Mouse (Mus musculus) kidney, postnatal 10 days (tissue): Measurements from ENCODE around the gene Opcml.

Experiments
- DNase-seq: peaks from one replicate; pipeline ENCODE4 v3.0.0; 2021; ENCODE audit warnings: mixed read lengths

The Opcml gene

DNA sequence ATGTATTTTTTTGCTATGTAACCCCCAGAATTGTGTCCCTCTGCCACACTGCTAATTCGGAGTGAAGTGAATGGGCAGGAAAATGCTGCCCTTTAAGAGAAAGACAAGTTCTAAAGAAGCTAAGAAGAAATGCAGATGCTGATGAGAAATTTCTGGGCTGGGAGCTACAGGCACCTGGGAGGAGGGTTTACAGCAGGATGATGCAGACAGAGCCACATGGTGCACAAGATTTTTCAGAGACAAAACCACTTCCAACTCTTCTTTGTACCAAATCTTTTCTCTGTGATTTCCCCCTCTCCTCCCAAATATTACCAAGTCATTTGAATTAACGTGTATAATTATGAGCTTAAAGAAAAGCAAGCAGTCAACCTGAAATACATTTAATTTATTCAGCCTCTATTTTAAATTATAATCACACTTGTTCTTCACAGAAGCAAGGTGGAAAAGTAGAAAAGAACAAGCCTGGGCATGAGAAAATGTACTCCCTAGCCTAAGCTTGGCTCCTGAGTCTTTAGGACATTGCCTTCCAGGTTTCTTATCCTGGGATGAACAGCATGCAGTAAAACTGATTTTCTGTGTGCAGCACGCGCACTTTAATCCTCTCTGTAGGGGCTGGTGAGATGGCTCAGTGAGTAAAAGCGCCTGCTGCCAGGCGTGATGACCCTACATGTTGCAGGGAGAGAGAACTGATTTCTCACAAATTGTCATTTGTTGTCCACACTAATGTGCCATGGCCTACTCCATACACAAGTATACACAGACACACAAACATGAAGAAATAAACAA lies 890.9 kb downstream of the Opcml start:
- DNase-seq = no peak

DNA sequence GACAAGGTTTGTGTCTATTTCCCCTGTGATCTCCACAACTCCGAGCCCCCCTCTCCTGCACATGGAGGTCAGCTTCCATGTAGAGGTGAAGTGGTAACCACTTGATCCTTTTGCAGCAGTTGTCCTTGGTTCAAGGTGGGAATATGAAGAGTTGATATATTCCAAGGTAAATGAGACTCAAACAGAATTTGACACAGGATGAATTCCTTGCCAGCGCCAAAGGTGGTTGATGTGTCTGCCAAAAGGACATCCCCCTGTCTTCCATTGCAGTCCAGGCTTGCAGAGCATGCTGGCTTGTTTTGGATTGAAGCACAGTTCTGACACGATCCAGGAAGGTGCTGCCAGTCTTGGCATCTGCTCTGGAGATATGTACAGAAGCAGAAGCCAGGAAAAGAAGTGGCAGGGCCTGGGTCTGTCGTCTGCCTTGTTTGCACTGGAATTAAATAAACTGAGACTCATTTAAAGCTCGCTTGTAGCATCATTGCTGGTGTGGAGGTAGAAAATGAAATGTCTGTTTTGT lies 893.4 kb downstream of the Opcml start:
- no peak for DNase-seq

DNA sequence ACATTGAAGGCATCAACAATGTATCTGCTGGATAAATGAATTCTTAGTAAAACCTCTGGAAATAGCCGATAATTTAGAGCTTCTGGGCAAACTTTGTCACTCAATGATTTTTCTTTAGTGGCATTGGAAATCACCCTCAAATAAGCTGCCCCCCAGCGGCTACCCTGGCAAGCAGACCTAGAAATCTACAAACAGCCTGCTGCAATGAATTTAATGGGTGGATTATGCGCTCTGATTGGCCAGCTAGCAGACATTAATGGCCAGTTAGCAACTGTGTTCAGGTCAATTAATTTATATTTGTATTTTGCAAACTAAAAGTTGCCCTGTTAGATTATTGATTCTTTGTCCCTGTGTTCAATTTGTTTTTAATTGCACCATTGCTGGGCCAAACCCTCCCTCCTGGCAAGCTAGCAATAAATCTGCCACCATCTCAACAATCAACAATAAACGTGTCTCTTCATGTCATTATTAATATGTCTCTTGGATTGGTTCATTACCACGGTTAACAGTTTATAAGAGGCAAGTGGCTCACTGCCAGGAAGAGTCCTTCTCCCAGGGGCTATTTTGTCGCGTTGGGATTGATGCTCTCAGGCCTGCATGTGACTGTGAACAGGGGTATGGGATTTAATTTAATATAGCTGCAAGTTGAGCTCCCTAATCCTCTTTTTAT lies 896.5 kb downstream of the Opcml start:
- no peak for DNase-seq

DNA sequence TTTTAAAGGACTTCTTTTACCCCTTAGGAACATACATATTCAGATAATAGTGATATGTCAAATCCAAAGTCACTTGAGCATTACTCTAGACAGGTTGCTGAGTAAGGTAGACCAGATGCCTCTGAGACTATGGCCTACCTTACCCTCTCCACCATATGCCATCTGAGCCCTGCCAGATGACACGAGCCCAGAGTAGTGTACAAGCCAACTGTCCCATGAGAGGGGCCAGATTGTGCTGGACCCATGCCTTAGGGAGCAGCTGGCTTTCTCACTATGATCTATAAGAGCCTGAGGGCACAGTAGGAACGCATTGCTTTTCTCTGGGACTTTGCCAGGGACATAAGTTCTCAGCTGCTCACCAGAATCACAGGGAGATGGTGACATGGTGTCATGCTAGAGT lies 899.6 kb downstream of the Opcml start:
- DNase-seq = no peak

DNA sequence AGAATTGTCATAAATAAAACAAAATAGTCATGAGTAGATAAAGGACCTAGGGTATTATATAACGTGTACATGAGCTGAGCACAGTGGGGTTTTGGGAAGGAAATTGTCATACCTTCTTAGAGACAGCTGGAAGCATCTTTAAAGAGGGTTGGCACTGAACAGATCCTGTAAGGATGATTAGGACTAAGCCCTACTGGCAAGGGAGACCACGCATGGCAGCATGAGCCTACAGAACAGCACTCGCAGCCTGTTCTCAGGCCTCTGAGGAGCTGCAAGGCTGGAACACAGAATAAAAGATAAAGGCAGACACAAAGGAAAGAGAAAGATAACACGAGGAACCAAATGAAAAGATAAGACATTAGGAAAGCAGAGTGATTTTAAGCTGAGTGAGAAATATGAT lies 915.2 kb downstream of the Opcml start:
- DNase-seq = no peak

DNA sequence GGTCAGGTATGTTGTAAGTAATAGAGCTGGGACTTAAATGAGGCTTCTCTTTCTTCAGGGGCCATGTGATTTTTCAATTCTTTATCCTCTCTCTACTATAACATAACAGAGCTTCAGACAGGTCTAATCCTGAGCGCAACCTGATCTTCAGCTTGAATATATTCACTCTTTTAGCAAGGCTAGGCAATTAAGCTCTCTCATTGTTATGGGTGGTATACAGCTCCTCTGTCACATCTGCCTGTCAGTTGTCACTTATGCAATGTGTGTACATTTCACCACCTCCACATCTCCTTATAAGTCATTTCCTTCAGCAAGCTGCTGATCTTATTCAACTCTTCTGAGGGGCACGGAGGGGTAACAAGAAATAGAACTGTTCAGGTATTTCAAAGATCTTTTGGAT lies 924.0 kb downstream of the Opcml start:
- no peak for DNase-seq

DNA sequence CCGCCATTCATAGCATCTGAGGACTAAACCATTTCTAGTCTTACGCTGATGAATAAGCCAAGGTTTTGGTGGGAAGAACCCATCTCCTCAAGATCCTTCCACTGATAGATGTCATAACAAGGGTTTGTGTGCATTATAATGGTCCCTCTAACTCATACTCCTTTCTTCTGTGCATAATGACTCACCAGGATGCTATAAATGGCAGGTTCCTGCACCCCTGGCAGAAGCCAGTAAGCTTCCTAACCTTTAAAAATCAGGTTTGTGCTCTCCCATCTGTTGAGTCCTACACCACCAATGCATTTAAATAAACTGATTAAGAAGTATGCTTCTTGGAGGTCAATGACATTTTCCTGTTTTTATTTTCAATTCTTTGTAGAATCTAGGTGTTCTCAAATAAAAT lies 929.6 kb downstream of the Opcml start:
- no peak for DNase-seq

DNA sequence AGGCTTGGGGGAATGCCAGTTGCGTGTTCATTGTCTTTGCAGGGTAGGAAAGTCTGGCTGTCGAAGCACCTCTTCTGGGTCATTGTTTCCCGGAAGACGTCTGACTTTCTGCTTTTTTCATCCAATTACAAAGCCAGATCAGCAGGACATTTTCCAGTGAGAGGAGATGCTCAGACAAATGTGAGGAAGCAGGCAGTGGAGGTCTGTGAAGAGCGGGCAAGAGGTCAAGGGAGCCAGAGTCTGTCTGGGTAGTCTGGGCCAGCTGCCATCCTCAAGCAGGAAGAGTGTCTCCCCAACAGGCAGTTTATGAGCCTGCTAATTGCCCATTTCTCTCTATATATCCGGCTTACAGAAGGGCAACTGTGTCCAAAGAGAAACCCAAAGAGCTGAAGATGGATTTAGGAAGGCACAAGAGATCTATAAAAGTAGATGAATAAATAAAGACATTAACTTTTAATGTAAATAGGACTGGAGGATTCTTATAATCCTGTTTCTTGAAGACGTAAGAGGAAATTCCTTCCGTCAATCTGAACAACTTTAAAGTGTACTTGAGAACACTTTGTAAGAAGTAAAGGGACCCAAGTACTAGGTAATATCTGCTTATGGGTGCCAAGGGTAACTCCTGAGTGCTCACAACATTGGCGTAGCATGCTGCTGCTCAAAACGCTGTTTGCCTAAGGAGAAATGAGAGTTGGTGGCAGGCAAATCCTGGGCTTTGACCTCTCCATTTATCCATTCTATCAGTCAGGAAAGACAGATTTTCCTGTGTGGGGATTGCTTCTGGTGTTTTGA lies 941.4 kb downstream of the Opcml start:
- peak; percentile 6 for DNase-seq

DNA sequence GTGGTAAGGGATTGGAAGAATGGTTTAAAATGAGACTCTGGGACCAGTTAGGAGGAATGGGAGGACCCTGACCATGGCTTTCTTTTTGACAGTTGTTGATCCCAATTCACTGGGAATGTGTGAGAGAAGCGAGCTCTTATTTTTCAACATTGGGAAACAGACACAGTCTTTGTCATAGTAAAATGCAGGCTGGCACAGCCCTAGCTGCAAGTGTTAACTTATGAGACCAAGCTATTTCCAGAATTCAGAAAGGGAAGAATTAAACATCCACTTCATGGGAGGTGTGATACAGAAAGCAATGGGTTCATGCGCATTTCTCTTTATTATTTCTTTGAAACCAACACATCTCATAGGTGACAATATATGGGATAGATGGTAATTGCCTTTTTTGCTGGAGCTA lies 947.4 kb downstream of the Opcml start:
- DNase-seq = no peak

DNA sequence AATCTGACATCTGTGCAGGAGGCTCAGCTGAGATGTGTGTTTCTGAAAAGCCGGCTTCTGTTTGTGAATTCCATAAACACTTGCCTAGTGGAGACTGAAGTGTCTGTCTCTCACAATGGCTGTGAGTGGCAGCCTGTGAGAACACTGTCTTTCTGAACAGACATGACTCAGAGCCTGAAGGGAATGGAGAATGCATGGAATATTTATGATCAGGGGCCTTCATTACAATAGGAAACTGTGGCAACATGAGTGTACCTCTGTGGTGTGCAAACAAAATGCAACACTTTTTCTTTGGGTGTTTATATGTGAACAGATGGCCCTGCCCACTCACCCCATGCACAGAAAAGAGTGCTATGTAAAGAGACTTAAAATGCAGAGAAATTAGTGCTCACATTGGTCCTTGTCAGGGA lies 947.9 kb downstream of the Opcml start:
- no peak for DNase-seq

DNA sequence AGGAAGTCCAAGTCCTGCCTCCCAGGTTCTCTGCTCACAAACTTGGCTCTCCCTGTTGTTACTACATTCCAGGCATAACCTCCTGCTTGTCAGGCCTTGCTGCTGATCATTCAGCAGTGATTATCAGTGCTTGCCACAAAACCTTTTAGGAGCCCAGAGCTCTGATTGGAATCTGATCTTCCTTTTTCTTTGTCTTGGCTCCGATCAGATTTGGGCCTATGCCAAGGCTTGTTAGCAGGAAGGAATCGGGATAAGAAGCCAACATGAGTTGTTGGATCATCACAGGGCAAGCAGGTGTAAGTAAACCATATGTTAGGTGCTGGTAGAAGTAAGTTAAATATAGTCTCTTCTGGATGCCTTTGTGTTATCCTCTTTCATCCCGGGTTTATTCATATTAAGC lies 954.2 kb downstream of the Opcml start:
- DNase-seq = no peak

DNA sequence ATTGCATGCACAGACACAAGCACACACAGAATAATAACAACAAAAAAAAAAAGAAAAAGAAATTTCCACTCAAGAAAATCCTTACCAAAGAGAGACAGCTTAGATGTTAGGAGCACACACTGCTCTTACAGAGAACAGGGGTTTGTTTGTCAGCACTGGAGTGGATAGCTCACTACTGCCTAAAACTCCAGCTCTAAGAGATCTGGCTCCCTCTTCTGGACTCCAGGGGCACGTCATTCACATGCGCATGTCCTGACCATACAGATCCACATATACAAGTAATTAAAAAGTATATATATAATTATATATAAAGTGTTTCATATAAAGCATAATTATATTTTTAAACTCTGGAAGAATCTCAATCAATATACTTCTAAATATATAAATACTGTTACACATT lies 958.3 kb downstream of the Opcml start:
- peak; percentile 13 for DNase-seq

DNA sequence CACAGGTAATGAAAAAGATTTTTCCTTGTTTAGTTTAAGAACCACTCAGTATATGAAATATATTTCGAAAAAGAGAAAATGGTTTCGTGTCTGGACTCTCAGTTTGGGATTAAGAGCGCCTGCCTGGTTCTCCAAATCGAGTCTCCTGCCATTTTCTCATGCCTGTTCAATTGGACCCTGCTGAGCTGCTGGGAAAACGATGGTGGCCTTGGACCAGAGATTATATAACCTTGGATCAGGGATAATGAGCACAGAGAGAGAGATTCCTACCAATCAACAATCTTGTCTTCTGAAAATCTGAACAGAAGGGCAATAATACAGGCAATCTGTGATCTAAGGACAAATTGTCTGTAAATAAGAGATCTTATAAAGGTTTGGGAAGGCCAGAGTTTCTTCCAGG lies 962.3 kb downstream of the Opcml start:
- no peak for DNase-seq

DNA sequence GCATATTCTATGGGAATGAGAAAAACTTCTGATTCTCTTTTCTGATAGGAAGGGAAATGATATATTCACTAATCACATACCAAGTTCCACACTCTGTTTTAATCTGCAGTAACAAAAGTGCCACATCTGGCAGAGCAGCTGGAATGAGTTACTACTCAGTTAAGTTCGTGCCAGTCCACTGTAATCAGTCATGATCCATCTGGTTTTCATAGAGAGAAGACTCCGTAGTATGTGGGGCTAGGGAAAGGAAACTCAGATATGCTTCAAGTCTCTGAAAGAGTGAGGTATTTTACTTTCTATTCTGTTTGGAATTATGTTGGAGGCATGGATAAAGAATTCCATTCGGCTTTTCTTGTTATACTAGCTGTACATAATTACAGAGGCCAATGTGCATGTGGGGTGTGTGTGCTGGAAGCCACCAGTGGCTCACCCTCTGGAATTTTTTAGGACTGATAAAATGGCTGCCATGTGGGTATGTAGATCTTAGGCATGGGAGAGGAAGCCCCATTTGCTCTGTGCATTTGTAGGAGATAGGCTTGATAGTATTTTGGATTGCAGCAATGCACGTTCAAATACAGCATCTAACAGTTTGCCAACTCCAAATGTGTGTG lies 966.4 kb downstream of the Opcml start:
- DNase-seq = no peak

DNA sequence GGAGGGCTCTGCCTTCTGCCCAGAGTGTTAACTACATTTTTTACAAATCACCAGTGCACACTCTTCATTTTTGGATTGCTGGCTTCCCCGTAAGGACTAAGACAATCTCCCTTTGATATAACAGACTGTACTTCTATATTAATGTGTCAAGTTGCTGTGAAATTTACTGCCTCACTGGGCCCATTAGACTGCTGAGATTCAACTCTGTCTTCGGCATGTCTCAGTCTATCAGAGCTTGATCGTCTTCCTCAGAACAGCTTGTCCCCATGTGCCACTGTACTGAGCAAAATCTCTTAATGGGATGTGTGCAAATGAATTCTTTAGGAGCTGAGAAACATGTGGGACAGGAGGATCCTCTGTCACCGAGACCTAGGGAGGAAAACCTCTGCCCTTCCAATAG lies 970.9 kb downstream of the Opcml start:
- DNase-seq = no peak

DNA sequence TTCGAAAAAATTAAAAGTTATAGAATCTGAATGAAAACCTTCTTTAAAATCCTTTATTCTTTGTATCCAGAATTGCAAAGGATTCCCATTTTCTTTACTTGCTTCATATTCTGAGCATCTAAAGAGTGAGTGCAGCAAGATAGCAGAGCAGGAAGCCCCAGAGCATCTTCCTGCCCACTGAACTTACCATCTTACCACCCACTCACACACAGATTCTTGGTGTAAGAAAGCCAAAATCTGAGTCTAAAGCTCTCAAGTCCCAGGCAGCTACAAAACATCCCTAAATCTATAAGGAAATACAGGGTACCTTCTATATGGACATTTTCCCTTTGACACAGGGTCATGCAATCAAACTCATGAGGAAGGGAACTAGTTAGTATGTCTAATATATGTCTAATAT lies 973.6 kb downstream of the Opcml start:
- DNase-seq = no peak

DNA sequence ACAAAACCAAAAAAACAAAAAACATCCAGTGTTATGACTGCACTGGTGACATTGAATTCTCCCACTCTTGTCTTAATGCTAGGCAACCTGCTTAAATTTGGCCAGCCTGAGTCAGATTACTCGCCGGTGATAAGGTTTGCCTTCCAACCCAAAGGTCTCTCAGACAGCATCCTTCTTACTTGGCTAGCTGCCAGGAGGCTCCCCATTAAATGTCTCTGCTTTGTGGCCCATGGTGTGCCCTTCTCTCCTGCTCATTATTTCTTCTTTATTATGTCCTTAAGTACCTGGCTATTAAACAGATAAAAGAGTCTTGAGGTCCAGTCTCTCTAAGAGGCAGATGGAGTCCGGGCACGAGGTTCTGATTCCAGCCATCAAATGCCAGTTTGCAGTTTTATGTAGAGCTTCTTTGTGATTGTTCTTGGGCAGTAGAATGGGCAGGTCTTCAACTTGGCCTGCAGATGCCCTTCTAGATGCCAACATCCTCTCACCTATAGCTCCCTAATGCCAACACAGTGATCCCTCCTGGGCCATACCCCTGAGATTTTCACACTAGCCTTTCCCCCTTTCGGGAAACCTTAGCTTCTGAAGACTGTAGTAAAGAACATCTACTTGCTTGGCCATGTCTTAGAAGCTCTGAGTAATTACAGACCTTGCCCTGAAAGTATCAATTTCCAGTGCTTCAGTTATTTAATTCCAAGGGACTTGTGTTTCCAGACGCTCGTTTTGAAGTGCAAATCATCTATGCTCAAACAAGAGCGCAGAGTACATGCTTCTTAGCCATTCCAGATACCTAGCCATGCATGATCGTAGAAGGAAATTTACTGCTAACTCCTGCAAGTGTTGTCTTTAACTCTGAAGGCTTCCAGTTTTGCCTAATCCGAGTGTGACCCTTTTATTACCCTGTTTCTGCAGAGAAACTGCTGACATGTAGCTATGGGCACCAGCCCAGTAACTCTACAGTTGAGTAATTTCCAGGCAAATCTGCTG lies 986.2 kb downstream of the Opcml start:
- DNase-seq = peak; percentile 9

DNA sequence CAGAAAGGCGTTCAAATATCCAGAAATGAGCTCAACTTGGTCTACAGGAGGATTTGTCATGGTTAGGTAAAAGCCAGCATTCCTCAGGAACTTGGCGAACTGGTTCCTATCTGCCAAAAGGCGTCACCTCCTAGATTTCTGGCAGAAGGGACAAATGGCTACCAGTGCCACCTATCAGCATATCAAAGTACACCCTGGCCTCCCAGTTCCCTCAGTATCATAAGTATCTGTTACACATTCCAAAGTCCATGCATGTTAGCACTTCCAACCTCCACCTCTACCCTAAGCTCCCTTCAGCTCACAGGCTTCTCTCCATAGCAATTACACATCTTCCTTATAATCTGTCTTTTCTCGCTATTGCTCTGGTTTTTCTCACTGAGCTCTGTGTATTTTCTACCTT lies 993.3 kb downstream of the Opcml start:
- no peak for DNase-seq

DNA sequence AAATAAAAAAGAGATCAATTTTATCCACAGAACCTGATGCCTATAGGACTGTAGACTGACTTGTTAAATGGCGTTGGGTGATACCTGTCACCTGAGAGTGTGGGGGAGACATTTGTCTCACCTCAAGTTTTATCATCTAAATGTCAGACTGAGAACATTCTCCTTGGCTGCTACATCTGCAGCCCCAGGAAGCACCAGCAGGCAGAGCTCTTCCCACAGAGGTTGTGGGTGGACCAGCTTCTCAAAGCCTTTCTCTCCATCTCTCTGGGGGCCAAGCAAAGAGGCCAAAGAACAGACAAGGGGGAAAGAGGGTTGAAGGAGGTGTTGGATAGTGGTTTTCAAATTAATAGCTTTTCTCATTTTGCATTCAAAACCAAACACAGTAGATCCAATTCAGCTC lies 998.9 kb downstream of the Opcml start:
- no peak for DNase-seq

DNA sequence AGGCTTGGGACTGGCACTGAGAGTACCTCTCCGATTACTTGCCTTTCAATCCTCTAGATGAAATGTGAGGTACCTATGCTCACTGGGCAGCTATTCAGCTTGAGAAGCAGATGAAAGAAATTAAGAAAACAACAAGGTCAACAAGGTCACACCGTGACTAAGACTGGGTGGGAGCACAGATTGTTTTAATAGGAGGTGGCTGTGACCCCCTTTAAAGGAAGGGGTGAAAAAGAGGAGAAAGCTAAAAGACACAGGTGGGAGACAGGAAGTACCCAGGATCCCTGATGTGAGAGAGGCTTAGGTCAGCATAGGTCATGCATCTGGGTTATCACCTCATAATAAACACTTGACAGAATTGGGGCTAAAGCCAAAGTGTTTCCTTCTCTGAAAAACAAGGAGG lies 1009.5 kb downstream of the Opcml start:
- no peak for DNase-seq

DNA sequence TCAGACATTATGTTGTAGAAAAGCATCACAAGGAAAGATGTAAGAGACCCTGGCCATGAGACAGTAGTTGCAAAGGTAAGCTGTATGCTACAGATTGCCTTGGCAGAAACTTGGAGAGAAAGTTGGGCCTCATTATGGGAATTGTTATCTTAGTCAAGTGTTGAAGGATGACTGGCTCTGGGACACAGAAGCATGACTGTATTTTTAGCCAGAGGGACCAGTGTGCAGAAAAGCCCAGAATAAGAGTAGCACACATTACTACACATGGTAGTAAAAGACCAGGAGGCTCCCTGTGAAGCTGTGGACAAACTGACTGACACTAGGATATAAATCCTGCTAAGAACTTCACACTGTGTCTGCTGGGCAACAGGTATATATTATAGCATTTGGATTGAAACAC lies 1016.1 kb downstream of the Opcml start:
- DNase-seq = no peak

DNA sequence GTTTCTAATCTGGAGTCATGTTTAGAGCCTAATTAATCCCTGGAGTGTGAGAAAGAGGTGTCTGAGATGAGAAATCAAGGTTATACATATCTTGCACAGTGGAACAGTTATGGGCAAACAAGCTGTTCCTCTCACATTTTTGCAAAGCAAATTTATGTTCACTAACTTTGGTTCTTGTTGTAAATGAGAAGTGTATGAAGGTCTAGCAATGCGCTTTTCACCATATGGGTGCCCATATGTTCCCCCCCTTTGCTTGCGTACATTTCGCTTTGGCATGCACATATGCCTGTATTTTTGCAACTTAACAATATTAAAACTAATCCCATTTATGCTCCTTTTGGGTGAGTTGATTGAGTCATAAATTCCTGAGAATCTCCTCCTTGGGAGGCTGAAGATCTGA lies 1031.5 kb downstream of the Opcml start:
- DNase-seq = no peak
